Mouse (Mus musculus): Measurements from ENCODE around the gene Mcidas. TPM values are rescaled to one million over a fixed set of nuclear protein-coding genes. Genes with fewer than 3 reads are reported as not detected.

The Mcidas gene
- total and polyA plus RNA-seq, 3 experiments, result 0.12 TPM; not detected in 2

DNA sequence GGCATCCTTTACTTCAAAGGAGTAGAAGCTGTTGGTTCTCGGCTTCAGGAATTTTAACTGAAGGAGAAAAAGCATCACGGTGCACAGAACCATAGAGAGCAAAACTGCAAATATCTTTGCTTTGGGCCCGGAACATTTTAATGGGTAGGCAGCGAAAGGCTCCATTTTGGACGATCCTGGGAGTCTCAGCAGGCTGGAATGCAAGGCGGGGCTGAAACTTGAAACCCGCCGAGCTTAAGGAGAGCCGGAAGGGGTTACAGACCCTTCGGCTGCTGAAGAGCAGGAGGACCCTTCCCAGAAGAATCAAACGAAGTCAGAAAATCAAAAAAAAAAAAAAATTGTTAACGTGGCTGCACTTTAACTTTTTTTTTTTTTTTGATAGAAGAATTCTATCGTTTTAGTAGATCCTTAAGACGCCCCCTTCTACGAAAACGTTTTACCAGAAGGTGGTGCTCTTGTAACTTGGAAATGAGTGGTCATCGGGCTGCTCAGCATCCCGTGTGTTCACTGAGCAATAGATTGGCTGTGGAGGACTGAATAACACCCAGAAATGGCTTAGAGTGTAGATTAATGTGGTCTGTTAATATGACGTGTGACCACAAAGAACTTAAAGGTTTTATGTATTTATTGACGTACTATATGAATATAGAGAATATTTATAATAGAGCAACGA is 52.7 kb downstream of the Mcidas start, which contains the start of gene Gpx8:
Gene Gpx8 (minus strand): TSS at position 200 of the 673 bp plus-strand sequence.
- TF ChIP-seq POLR2A (IDR thresholded peaks at IDR 0.05; ENCODE audit: insufficient read depth, low read depth, low read length) (no peak), CTCF (IDR thresholded peaks at IDR 0.05) (peak; percentile 75), EP300 (IDR thresholded peaks at IDR 0.05; ENCODE audit: insufficient read depth, low read depth, low read length) (no peak)
- Histone ChIP-seq H3K27ac (peak within 1 kb of the TSS; percentile 49), H3K27me3 (ENCODE audit: control insufficient read depth, insufficient read depth, low read length) (no peaks in the 10 kb centered on the region), H3K9ac (ENCODE audit: low read depth, low read length) (peak within 1 kb of the TSS; percentile 67), H3K4me1 (ENCODE audit: control insufficient read depth, insufficient read depth, low read length) (no peaks in the 10 kb centered on the region; the same call in none of the 2 replicates), H3K4me3 (peak within 1 kb of the TSS; percentile 43), H3K36me3 (ENCODE audit: control insufficient read depth, insufficient read depth, low read length) (no peaks in the 10 kb centered on the region; the same call in 1 of the 2 replicates), H3K79me2 (replicated peaks; ENCODE audit: control insufficient read depth, insufficient read depth, low read length) (no peaks in the 10 kb centered on the region)
- peak; percentile 65 to 68 for DNase-seq
- WGBS, result 6% methylated on average over 21 of the region's 21 CpGs
- intact Hi-C loops (cut with DNase I), result loop anchor here (5.0 to 10.0 kb wide), 3 partner anchors 91 to 568 kb away; partner anchors contain the start of gene Snx18

DNA sequence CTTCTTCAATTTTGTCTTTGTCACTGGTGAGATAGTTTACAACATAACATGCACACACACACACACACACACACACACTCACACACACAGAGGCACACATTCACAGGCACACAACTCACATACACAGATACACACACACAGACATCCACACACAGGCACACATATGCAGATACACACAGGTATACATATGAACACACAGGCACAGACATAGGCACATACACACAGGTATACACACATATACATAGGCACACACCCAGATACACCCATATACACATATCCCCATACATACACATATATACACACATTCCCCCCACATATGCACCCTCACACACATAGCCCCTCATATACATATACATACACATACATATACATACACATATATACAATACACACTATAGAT is 53.4 kb downstream of the Mcidas start:
- Histone ChIP-seq H3K36me3 (ENCODE audit: control insufficient read depth, insufficient read depth, low read length) (no peaks in the 10 kb centered on the region; the same call in 1 of the 2 replicates), H3K27me3 (ENCODE audit: control insufficient read depth, insufficient read depth, low read length) (no peaks in the 10 kb centered on the region), H3K4me3 (no peak overlapping the region), H3K79me2 (replicated peaks; ENCODE audit: control insufficient read depth, insufficient read depth, low read length) (no peaks in the 10 kb centered on the region), H3K9ac (ENCODE audit: low read depth, low read length) (no peak overlapping the region), H3K27ac (no peak overlapping the region), H3K4me1 (ENCODE audit: control insufficient read depth, insufficient read depth, low read length) (no peaks in the 10 kb centered on the region; the same call in none of the 2 replicates)
- intact Hi-C loops (cut with DNase I), result loop anchor here (5.0 to 10.0 kb wide), 3 partner anchors 90 to 568 kb away; partner anchors contain the start of gene Snx18
- DNase-seq, result no peak
- no peak for TF ChIP-seq EP300 (IDR thresholded peaks at IDR 0.05; ENCODE audit: insufficient read depth, low read depth, low read length)
- TF ChIP-seq POLR2A (IDR thresholded peaks at IDR 0.05; ENCODE audit: insufficient read depth, low read depth, low read length), result no peak
- TF ChIP-seq CTCF (IDR thresholded peaks at IDR 0.05), result no peak

DNA sequence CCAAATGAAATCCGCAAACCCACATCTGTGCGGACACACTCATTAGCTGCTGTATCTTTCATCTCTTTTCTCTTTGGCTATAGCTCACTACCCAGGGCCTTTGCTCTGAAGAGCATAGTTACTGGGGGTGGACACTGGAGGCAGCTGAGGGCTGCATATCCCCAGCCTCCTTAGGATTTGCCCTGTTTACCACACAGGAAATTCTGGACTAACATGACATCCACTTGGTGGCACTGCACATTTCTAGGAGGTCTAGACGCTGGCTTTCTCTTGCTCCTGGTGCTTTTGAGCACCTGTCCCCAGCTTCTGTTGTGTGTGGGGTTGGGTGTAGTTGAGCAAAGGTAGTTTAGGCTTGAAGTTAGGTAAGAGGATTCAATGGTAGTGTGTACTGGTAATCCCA is 54.0 kb downstream of the Mcidas start:
- DNase-seq, result no peak
- no peak for TF ChIP-seq CTCF (IDR thresholded peaks at IDR 0.05)
- TF ChIP-seq POLR2A (IDR thresholded peaks at IDR 0.05; ENCODE audit: insufficient read depth, low read depth, low read length), result no peak
- no peak for TF ChIP-seq EP300 (IDR thresholded peaks at IDR 0.05; ENCODE audit: insufficient read depth, low read depth, low read length)
- intact Hi-C loops (cut with DNase I), result loop anchor here (5.0 to 10.0 kb wide), 3 partner anchors 90 to 567 kb away; partner anchors contain the start of gene Snx18
- H3K27me3 ChIP-seq (ENCODE audit: control insufficient read depth, insufficient read depth, low read length), result no peaks in the 10 kb centered on the region
- H3K4me3 ChIP-seq, result no peak overlapping the region
- no peaks in the 10 kb centered on the region for H3K79me2 ChIP-seq (replicated peaks; ENCODE audit: control insufficient read depth, insufficient read depth, low read length)
- no peak overlapping the region for H3K27ac ChIP-seq
- WGBS, result 72% methylated on average over 3 of the region's 3 CpGs
- H3K9ac ChIP-seq (ENCODE audit: low read depth, low read length), result no peak overlapping the region
- H3K4me1 ChIP-seq (ENCODE audit: control insufficient read depth, insufficient read depth, low read length), result no peaks in the 10 kb centered on the region; the same call in none of the 2 replicates
- no peaks in the 10 kb centered on the region; the same call in 1 of the 2 replicates for H3K36me3 ChIP-seq (ENCODE audit: control insufficient read depth, insufficient read depth, low read length)

Small RNA genes within 50 kb of the gene (microRNA-seq; reads per million reads assigned to microRNA genes)
- gene Mir449a, result 35.1 to 71.2 reads per million in 2 experiments
- gene Mir449b, result 0 reads per million in 2 experiments
- 0 reads per million in 2 experiments for gene Mir449c

Other genes starting within 250 kb of the Mcidas start
- 10 to 100 TPM; 51.5 to 51.6 TPM for gene Plpp1, start 193.1 kb upstream of the Mcidas start, total RNA-seq (2021)
- gene Plpp1, start 193.1 kb upstream of the Mcidas start, polyA plus RNA-seq (2012; rRNA removed), result 70.0 and 106 TPM in 2 replicates
- gene Mtrex, start 66.4 kb upstream of the Mcidas start, total RNA-seq (2021), result 10 to 100 TPM; 24.7 to 28.5 TPM
- gene Mtrex, start 66.4 kb upstream of the Mcidas start, polyA plus RNA-seq (2012; rRNA removed), result 5.5 and 12.5 TPM in 2 replicates
- 10 to 100 TPM; 14.2 to 15.7 TPM for gene Dhx29, start 66.4 kb upstream of the Mcidas start, total RNA-seq (2021)
- 3.3 and 6.7 TPM in 2 replicates for gene Dhx29, start 66.4 kb upstream of the Mcidas start, polyA plus RNA-seq (2012; rRNA removed)
- under 1 TPM in 1 of 2 experiments, not detected in 1; 0.47 TPM for gene Ccno, start 6.0 kb upstream of the Mcidas start, total RNA-seq (2021)
- 0.35 and 0.51 TPM in 2 replicates for gene Ccno, start 6.0 kb upstream of the Mcidas start, polyA plus RNA-seq (2012; rRNA removed)
- not detected for gene Cdc20b, start 41.3 kb downstream of the Mcidas start, total RNA-seq (2021)
- gene Cdc20b, start 41.3 kb downstream of the Mcidas start, polyA plus RNA-seq (2012; rRNA removed), result 0.14 TPM in 1 of 2 replicates, not detected in the other
- gene Gpx8, start 52.6 kb downstream of the Mcidas start, total RNA-seq (2021), result 10 to 100 TPM; 37.1 to 37.9 TPM
- gene Gpx8, start 52.6 kb downstream of the Mcidas start, polyA plus RNA-seq (2012; rRNA removed), result 9.5 and 16.9 TPM in 2 replicates
- gene Gzma, start 107.1 kb downstream of the Mcidas start, total RNA-seq (2021), result 1 to 10 TPM in 1 of 2 experiments, under 1 TPM in 1; 0.86 to 1.1 TPM
- gene Gzma, start 107.1 kb downstream of the Mcidas start, polyA plus RNA-seq (2012; rRNA removed), result 0.97 and 2.3 TPM in 2 replicates
- under 1 TPM; 0.34 to 0.94 TPM for gene Esm1, start 215.8 kb downstream of the Mcidas start, total RNA-seq (2021)
- gene Esm1, start 215.8 kb downstream of the Mcidas start, polyA plus RNA-seq (2012; rRNA removed), result 0.53 and 1.4 TPM in 2 replicates
- not detected for gene Gzmk, start 232.1 kb downstream of the Mcidas start, total RNA-seq (2021)
- gene Gzmk, start 232.1 kb downstream of the Mcidas start, polyA plus RNA-seq (2012; rRNA removed), result not detected in 2 replicates